Mouse (Mus musculus) hematopoietic stem cell, adult 5-6 weeks (primary cell): Measurements from ENCODE around the gene Tfpt. TPM values are rescaled to one million over a fixed set of nuclear protein-coding genes. Genes with fewer than 3 reads are reported as not detected.

Experiments used
- ATAC-seq, 2 experiments: fragments of 125-278 bp in 1 of 2; replicated peaks in 1 of 2; 2 replicates each; pipeline ENCODE4 v1.8.0; 2016 to 2017; ENCODE audit warnings: inconsistent platforms in 2 of 2, mild to moderate bottlenecking in 2 of 2, moderate number of reproducible peaks in 2 of 2, low read depth in 1 of 2, moderate TSS enrichment in 1 of 2; ENCODE audit not compliant: low FRiP score in 2 of 2, poor library complexity in 2 of 2, severe bottlenecking in 2 of 2, insufficient read depth in 1 of 2, low TSS enrichment in 1 of 2
- total RNA-seq: library from RNA; stranded (forward); fragments of 172-1452, 232-1000 nt; gene quantifications from 2 replicates; pipeline ENCODE4 v1.2.3, GENCODE M21; 2017

The Tfpt gene
- 22.8 and 25.9 TPM in 2 replicates for total RNA-seq

DNA sequence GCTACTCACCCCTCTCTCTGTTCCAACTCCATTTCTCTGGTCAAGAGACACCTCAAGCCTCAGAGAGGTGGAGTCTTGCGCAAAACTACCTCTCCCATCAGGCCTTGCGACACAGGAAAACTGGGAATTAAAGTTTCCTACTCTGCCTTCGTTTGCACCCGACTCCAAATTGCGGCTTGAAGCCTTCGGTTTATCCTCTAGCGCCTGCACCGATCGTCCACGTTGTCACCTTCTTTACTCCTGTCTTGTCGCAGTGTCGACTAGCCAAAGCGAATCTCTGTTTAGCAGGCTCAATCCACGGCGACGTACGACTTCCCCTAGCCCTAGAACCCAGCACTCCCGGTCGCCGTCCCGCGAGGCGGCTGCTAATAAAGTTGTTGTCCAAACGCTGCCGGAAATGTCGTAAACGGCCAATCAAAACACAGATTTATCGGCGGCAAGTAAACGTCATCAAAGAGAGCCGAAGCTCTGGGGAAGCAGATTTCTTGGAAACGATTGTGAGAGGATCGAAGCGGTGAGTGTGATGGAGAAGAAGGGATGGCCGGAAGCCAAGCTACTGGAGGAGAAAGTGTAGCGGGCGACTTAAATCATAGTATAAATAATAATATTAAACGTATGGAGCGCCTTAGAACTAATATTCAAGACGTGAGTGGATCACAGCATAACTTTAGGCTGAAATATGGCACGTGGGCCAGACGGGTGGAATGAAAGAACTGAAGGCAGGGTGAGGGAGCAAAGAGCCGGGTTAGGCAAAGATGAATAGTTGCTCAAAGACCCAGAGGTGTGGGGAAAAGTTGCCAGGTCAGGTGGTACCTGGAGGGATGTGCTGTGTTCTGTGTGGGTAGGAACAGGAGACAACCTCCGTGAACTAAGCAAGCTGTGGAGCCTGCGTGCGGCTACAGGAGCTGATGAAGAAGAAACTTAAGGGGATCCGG, at the start of gene Tfpt, which contains the start of gene Prpf31:
Tfpt (minus strand) TSS at position 387 of the 935 bp plus-strand sequence.
Prpf31 (plus strand) TSS at position 443 of the 935 bp plus-strand sequence.
- peak; percentile 86 to 88 for ATAC-seq

DNA sequence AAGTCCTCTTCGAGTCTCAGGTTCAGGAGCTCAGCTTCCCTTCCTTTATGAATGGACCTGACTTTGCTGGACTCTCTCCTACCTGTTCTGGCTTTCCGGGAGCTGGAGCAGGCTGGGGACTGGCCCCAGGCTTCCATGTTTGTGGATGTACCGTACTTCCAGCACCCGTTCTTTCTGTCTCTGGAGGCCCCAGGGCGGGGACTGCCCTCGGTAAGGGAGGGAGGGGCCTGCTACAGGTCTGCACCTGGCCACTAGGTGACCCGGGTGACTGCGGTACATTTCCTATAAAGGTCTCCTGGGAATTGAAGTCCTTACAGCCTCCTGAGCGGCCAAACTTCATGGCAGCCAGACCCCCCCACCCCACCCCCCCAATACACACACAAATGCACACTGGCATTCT, 47.6 kb upstream of the Tfpt start, which contains the start of gene Tmc4:
Tmc4 (minus strand) TSS at position 212 of the 400 bp plus-strand sequence.
- ATAC-seq, result no peak

DNA sequence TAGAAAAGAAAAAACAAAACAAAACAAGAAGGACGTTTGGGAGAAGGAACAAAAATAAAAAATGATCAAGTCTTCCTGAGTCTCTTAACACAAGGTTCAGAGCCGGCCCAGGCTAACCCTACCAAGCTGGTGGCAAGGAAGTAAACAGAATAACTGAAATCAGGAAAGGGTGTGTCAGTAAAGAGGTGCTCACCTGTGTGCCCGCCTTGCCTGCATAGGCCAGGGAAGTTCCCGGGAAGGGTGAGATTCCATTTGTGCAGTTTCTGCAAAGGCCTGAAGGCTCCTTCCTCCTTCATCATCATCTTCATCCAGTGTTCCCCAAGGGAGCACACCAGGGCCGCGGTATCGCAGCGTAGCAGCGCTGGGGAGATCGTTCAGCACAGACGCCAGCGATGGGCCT, 46.6 kb upstream of the Tfpt start:
- ATAC-seq, result no peak

- no peak for ATAC-seq
Measured at GRCm38 (mm10) chr7:3675228-3675548, 45.5 kb upstream of the Tfpt start.

- peak; percentile 96 for ATAC-seq
Measured at GRCm38 (mm10) chr7:3674507-3675227, 44.9 kb upstream of the Tfpt start.

GRCm38 (mm10) chr7:3666921-3667391, 37.2 kb upstream of the Tfpt start:
- ATAC-seq, result peak in 1 of 2 experiments; percentile 15; a peak in 1 of 4 replicates

- ATAC-seq, result peak; percentile 98
Measured at GRCm38 (mm10) chr7:3665215-3666114, 35.7 kb upstream of the Tfpt start, which contains the start of gene Leng1. Gene Leng1, minus strand, starts transcription at chr7:3665840.

- ATAC-seq, result no peak
Measured at GRCm38 (mm10) chr7:3664524-3665214, 34.9 kb upstream of the Tfpt start.

DNA sequence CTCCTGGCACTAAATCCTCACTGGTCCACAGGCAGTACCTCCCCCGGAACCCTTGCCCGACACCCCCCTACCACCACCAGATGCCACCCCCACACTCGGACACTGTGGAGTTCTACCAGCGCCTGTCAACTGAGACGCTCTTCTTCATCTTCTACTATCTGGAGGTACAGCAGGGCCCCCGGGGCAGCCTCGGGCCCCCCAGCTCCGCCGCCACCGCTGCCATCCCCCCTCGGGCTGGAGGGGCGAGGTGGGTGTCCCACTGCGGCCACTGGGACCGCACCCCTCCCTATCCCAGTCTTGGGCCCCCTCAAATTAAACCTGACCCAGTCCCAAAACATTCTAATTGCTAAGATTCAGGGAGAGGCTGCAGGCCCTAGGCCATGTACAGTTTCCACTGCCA, 28.8 kb upstream of the Tfpt start:
- no peak for ATAC-seq

GRCm38 (mm10) chr7:3656966-3657365, 27.2 kb upstream of the Tfpt start:
- ATAC-seq, result no peak

DNA sequence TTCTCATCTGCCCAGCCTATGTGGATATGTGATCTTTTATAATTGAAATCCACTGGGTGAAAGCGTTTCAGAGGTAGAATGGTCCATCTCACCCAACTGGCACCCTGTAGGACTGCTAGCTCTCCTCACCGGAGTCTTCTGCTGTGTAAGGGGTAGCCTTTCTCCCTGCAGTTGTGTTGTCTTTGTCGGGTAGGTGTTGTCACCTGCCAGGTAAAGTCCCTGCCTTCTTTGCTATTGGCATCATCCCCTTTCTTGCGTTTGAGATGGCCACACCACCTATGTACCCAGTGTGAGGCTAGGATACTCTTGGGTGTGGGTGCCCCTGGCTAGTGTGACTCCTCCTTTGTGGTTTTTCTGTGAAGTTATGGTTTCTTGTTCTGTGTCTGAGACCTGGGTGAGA, 16.9 kb upstream of the Tfpt start:
- ATAC-seq, result no peak

GRCm38 (mm10) chr7:3646188-3646587, 16.5 kb upstream of the Tfpt start:
- ATAC-seq, result no peak

DNA sequence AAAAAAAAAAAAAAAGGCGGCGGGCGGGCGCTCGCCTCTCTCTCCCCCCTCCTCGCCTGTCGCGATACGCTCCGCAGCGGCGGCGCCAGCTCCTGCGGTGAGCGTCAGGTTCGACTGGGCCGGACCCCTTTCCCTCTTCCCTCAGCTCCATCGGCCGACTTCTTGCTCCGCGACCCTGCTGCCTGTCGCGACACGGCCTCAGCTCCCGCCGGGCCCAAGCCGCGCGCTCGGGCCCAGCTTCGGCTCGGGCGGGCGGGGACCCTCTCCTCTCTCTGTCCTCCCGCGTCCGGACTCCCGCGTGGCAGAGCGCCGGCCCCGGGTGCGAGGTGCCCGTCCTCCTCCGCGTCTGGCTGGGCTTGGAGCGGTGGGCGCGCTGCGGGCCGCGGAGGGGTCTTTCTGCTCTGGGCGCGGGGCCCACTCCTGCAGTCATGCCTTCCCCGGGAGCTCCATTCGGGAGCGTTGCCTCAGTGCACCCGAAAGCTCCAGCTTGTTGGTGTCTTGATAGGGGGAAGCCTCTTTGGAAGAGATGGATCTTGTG, 15.8 kb upstream of the Tfpt start:
- peak in 1 of 2 experiments; percentile 30; a peak in 2 of 4 replicates for ATAC-seq

DNA sequence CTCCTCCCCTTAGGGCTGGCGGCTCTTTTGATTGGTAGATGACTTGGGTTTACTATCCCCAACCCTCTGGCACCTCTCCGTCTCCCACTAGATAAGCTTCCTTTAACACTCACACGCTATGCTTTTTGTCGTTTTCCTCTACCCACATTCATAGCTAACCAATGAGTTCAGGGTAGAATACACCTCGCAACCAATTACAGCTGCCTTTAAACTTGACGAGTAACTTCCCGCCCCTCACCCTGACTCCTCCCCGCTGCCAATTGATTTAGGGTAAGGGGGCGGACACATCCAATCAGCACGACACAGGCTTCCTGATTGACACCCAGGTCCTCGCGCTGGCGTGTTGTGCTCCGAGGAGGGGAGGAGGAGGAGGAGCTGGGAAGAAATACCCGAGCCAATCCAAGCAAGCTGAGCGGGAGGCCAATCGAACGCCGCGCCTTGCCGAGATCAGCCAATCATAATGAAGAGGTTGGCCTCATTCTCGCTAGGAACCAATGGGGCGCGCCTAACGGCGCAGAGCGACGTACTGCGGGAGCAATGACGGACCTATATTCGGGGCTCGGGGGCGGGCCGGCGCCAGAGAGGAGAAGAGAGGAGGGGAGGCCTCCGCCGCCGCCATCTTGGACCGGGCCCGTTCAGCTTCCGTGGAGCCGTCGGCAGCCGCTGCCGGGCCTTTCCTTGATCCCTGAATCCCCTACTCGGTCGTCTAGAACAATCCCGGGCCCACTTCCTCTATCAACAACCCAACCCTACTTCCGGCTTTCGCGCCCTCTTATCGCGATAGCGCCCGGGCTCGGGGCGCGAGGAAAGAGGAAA, 15.2 kb upstream of the Tfpt start, which contains the start of gene Cnot3:
Cnot3 (plus strand) TSS at position 597 of the 816 bp plus-strand sequence.
- ATAC-seq, result peak; percentile 92 to 93

- no peak for ATAC-seq
Measured at GRCm38 (mm10) chr7:3644348-3644671, 14.6 kb upstream of the Tfpt start.

- no peak for ATAC-seq
Measured at GRCm38 (mm10) chr7:3643843-3644242, 14.1 kb upstream of the Tfpt start.
